ENCODE assay signal across 2 mouse cellular contexts in the genomic region with DNA sequence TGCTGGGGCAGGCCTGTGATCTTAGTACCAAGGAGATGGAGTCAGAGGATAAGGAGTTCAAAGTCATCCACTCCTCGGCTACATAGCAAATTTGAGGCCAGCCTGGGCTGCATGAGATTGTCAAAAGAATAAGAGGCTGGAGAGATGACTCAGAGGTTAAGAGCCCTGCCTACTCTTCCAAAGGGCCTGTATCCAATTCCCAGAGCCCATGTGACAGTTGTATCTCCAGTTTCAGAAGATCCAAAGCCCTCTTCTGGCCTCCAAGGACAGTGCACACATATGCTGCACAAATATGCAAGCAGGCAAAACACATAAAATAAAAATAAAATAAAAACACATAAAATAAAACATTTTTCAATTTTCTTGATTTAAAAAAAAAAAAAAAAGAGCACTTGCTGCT.
TF ChIP-seq lines count a peak whose summit lies in the region.

No protein-coding gene starts in this region.

TF ChIP-seq in C2C12, 6 proteins besides CTCF, POLR2A, EP300 and RAD21:
- TF ChIP-seq USF1 (IDR thresholded peaks at IDR 0.05; ENCODE audit: low read depth) (peak; percentile 51), CEBPB (IDR thresholded peaks at IDR 0.05; ENCODE audit: low read depth) (no peak)
TF ChIP-seq in C2C12: peak in this region for 1.

TF ChIP-seq in myocyte, 11 proteins besides CTCF, POLR2A, EP300 and RAD21:
- TF ChIP-seq POLR2AphosphoS2 (IDR thresholded peaks at IDR 0.05; ENCODE audit: insufficient read length, low read depth) (no peak), USF1 (IDR thresholded peaks at IDR 0.05; ENCODE audit: low read depth) (peak; percentile 60)
